Mouse (Mus musculus): ENCODE data around the gene Smarce1. TPM values are rescaled to one million over a fixed set of nuclear protein-coding genes. Genes with fewer than 3 reads are reported as not detected.

Gene Smarce1
- polyA plus RNA-seq, 1 experiment from 2014 or later: 148 TPM

GRCm38 (mm10) chr11:99170005-99170404 is 60.8 kb downstream of the Smarce1 start:
- 91% methylated on average over 6 of the region's 6 CpGs for WGBS
- DNase-seq (ENCODE audit: low spot score): no peak
- H3K27ac ChIP-seq (ENCODE audit: low read depth): no peak overlapping the region

GRCm38 (mm10) chr11:99169438-99169837 is 61.4 kb downstream of the Smarce1 start:
- ATAC-seq (replicated peaks; ENCODE audit: low FRiP score, low TSS enrichment, low read depth) (no peak), DNase-seq (ENCODE audit: low spot score) (no peak)
- no peaks in the 10 kb centered on the region for H3K27me3 ChIP-seq (replicated peaks; ENCODE audit: control insufficient read depth, insufficient read depth, low read length)
- no peak overlapping the region for H3K9ac ChIP-seq (ENCODE audit: low read length)
- no peaks in the 10 kb centered on the region for H3K36me3 ChIP-seq (ENCODE audit: control insufficient read depth, insufficient read depth, low read length)
- no peaks in the 10 kb centered on the region for H3K4me1 ChIP-seq (replicated peaks; ENCODE audit: control insufficient read depth, insufficient read depth, low read length)
- no peak overlapping the region for H3K27ac ChIP-seq (ENCODE audit: low read depth)
- 0 out of 2 replicates have a peak, but pooled peaks cover 3% of the 10 kb centered on the region for H3K9me3 ChIP-seq (ENCODE audit: control insufficient read depth, low read length)
- no peak overlapping the region for H3K4me2 ChIP-seq (ENCODE audit: low read length)
- WGBS: 91% methylated on average over 2 of the region's 2 CpGs
- H3K4me3 ChIP-seq (ENCODE audit: low read depth, low read length): no peak overlapping the region

More at GRCm38 (mm10) chr11:99170005-99170404, 60.8 kb downstream of the Smarce1 start:
- Histone ChIP-seq H3K4me1 (replicated peaks; ENCODE audit: control insufficient read depth, insufficient read depth, low read length) (no peaks in the 10 kb centered on the region), H3K36me3 (ENCODE audit: control insufficient read depth, insufficient read depth, low read length) (no peaks in the 10 kb centered on the region), H3K9ac (ENCODE audit: low read length) (no peak overlapping the region), H3K9me3 (ENCODE audit: control insufficient read depth, low read length) (0 out of 2 replicates have a peak, but pooled peaks cover 3% of the 10 kb centered on the region), H3K4me3 (ENCODE audit: low read depth, low read length) (no peak overlapping the region), H3K27me3 (replicated peaks; ENCODE audit: control insufficient read depth, insufficient read depth, low read length) (no peaks in the 10 kb centered on the region), H3K4me2 (ENCODE audit: low read length) (no peak overlapping the region)
- no peak for ATAC-seq (replicated peaks; ENCODE audit: low FRiP score, low TSS enrichment, low read depth)

- H3K4me1 ChIP-seq (replicated peaks; ENCODE audit: control insufficient read depth, insufficient read depth, low read length): no peaks in the 10 kb centered on the region
- H3K27ac ChIP-seq (ENCODE audit: low read depth): no peak overlapping the region
- DNase-seq (ENCODE audit: low spot score) (no peak), ATAC-seq (replicated peaks; ENCODE audit: low FRiP score, low TSS enrichment, low read depth) (no peak)
- no peak overlapping the region for H3K4me2 ChIP-seq (ENCODE audit: low read length)
- no peak overlapping the region for H3K9ac ChIP-seq (ENCODE audit: low read length)
- H3K9me3 ChIP-seq (ENCODE audit: control insufficient read depth, low read length): no peaks in the 10 kb centered on the region
- H3K27me3 ChIP-seq (replicated peaks; ENCODE audit: control insufficient read depth, insufficient read depth, low read length): no peaks in the 10 kb centered on the region
- H3K36me3 ChIP-seq (ENCODE audit: control insufficient read depth, insufficient read depth, low read length): no peaks in the 10 kb centered on the region
- H3K4me3 ChIP-seq (ENCODE audit: low read depth, low read length): no peak overlapping the region
- WGBS: 66% methylated on average over 12 of the region's 12 CpGs
These were observed 62.8 kb downstream of the Smarce1 start for GRCm38 (mm10) chr11:99168030-99168474.

GRCm38 (mm10) chr11:99167576-99167975 is 63.2 kb downstream of the Smarce1 start:
- DNase-seq (ENCODE audit: low spot score): no peak
- Histone ChIP-seq H3K9me3 (ENCODE audit: control insufficient read depth, low read length) (no peaks in the 10 kb centered on the region), H3K4me1 (replicated peaks; ENCODE audit: control insufficient read depth, insufficient read depth, low read length) (no peaks in the 10 kb centered on the region), H3K27ac (ENCODE audit: low read depth) (no peak overlapping the region), H3K27me3 (replicated peaks; ENCODE audit: control insufficient read depth, insufficient read depth, low read length) (no peaks in the 10 kb centered on the region), H3K4me3 (ENCODE audit: low read depth, low read length) (no peak overlapping the region), H3K4me2 (ENCODE audit: low read length) (no peak overlapping the region), H3K36me3 (ENCODE audit: control insufficient read depth, insufficient read depth, low read length) (no peaks in the 10 kb centered on the region), H3K9ac (ENCODE audit: low read length) (no peak overlapping the region)
- WGBS: 91% methylated on average over 7 of the region's 7 CpGs
- no peak for ATAC-seq (replicated peaks; ENCODE audit: low FRiP score, low TSS enrichment, low read depth)

- Histone ChIP-seq H3K9me3 (ENCODE audit: control insufficient read depth, low read length) (no peaks in the 10 kb centered on the region), H3K27me3 (replicated peaks; ENCODE audit: control insufficient read depth, insufficient read depth, low read length) (no peaks in the 10 kb centered on the region), H3K9ac (ENCODE audit: low read length) (no peak overlapping the region), H3K36me3 (ENCODE audit: control insufficient read depth, insufficient read depth, low read length) (no peaks in the 10 kb centered on the region), H3K4me1 (replicated peaks; ENCODE audit: control insufficient read depth, insufficient read depth, low read length) (no peaks in the 10 kb centered on the region), H3K4me2 (ENCODE audit: low read length) (no peak overlapping the region), H3K27ac (ENCODE audit: low read depth) (no peak overlapping the region), H3K4me3 (ENCODE audit: low read depth, low read length) (no peak overlapping the region)
- ATAC-seq (replicated peaks; ENCODE audit: low FRiP score, low TSS enrichment, low read depth) (no peak), DNase-seq (ENCODE audit: low spot score) (no peak)
- WGBS: 85% methylated on average over 7 of the region's 7 CpGs
These were observed 64.6 kb downstream of the Smarce1 start for GRCm38 (mm10) chr11:99166241-99166640.

- WGBS: 59% methylated on average over 11 of the region's 11 CpGs
- no peak for DNase-seq (ENCODE audit: low spot score)
These were observed 65.6 kb downstream of the Smarce1 start for GRCm38 (mm10) chr11:99165031-99165752.

GRCm38 (mm10) chr11:99162972-99163686 is 67.7 kb downstream of the Smarce1 start:
- Histone ChIP-seq H3K4me2 (ENCODE audit: low read length) (no peak overlapping the region), H3K4me3 (ENCODE audit: low read depth, low read length) (no peak overlapping the region), H3K9me3 (ENCODE audit: control insufficient read depth, low read length) (no peaks in the 10 kb centered on the region; the same call in 1 of the 2 replicates), H3K9ac (ENCODE audit: low read length) (no peak overlapping the region), H3K36me3 (ENCODE audit: control insufficient read depth, insufficient read depth, low read length) (no peaks in the 10 kb centered on the region), H3K4me1 (replicated peaks; ENCODE audit: control insufficient read depth, insufficient read depth, low read length) (no peaks in the 10 kb centered on the region), H3K27me3 (replicated peaks; ENCODE audit: control insufficient read depth, insufficient read depth, low read length) (no peaks in the 10 kb centered on the region), H3K27ac (ENCODE audit: low read depth) (no peak overlapping the region)
- DNase-seq (ENCODE audit: low spot score) (no peak), ATAC-seq (replicated peaks; ENCODE audit: low FRiP score, low TSS enrichment, low read depth) (no peak)
- WGBS: 74% methylated on average over 10 of the region's 10 CpGs

More at GRCm38 (mm10) chr11:99165031-99165752, 65.6 kb downstream of the Smarce1 start:
- H3K9me3 ChIP-seq (ENCODE audit: control insufficient read depth, low read length): no peaks in the 10 kb centered on the region
- no peak overlapping the region for H3K27ac ChIP-seq (ENCODE audit: low read depth)
- no peak overlapping the region for H3K4me2 ChIP-seq (ENCODE audit: low read length)
- H3K36me3 ChIP-seq (ENCODE audit: control insufficient read depth, insufficient read depth, low read length): no peaks in the 10 kb centered on the region
- no peaks in the 10 kb centered on the region for H3K4me1 ChIP-seq (replicated peaks; ENCODE audit: control insufficient read depth, insufficient read depth, low read length)
- no peaks in the 10 kb centered on the region for H3K27me3 ChIP-seq (replicated peaks; ENCODE audit: control insufficient read depth, insufficient read depth, low read length)
- no peak overlapping the region for H3K4me3 ChIP-seq (ENCODE audit: low read depth, low read length)
- H3K9ac ChIP-seq (ENCODE audit: low read length): no peak overlapping the region
- no peak for ATAC-seq (replicated peaks; ENCODE audit: low FRiP score, low TSS enrichment, low read depth)

- no peaks in the 10 kb centered on the region for H3K27me3 ChIP-seq (replicated peaks; ENCODE audit: control insufficient read depth, insufficient read depth, low read length)
- no peak for ATAC-seq (replicated peaks; ENCODE audit: low FRiP score, low TSS enrichment, low read depth)
- H3K4me1 ChIP-seq (replicated peaks; ENCODE audit: control insufficient read depth, insufficient read depth, low read length): no peaks in the 10 kb centered on the region
- DNase-seq (ENCODE audit: low spot score): no peak
- H3K36me3 ChIP-seq (ENCODE audit: control insufficient read depth, insufficient read depth, low read length): no peaks in the 10 kb centered on the region
- H3K9me3 ChIP-seq (ENCODE audit: control insufficient read depth, low read length): no peaks in the 10 kb centered on the region; the same call in 1 of the 2 replicates
- 28% methylated on average over 5 of the region's 5 CpGs for WGBS
- H3K4me2 ChIP-seq (ENCODE audit: low read length): no peak overlapping the region
- H3K27ac ChIP-seq (ENCODE audit: low read depth): no peak overlapping the region
- H3K9ac ChIP-seq (ENCODE audit: low read length): no peak overlapping the region
- H3K4me3 ChIP-seq (ENCODE audit: low read depth, low read length): no peak overlapping the region
These were observed 69.2 kb downstream of the Smarce1 start for GRCm38 (mm10) chr11:99161648-99162047.

Data from intestine, embryonic 14.5 days (tissue).